Mouse (Mus musculus) midbrain, embryonic 12.5 days (tissue): ENCODE measurements around the gene Rasgrp1. TPM values are rescaled to one million over a fixed set of nuclear protein-coding genes. Genes with fewer than 3 reads are reported as not detected.

ENCODE experiments used
- ATAC-seq: fragments of 200-750 bp; cut with Nextera tagmentation; 2 replicates; pipeline ENCODE4 v1.8.0; 2017; ENCODE audit warnings: low read depth, moderate TSS enrichment, moderate library complexity; ENCODE audit not compliant: low FRiP score
- H3K27ac ChIP-seq: fragments of 300-500 bp; sonication (generic); replicated peaks from 2 replicates; pipeline ENCODE4 v1.5.1; 2016; ENCODE audit warnings: mild to moderate bottlenecking
- H3K27me3 ChIP-seq: fragments of 300-500 bp; sonication (generic); 2 replicates; pipeline ENCODE4 v1.6.1; 2016; ENCODE audit warnings: mild to moderate bottlenecking
- H3K36me3 ChIP-seq: fragments of 300-500 bp; sonication (generic); 2 replicates; pipeline ENCODE4 v1.6.1; 2016
- H3K4me1 ChIP-seq: fragments of 300-500 bp; sonication (generic); 2 replicates; pipeline ENCODE4 v1.6.1; 2016
- H3K4me2 ChIP-seq: fragments of 300-500 bp; sonication (generic); replicated peaks from 2 replicates; pipeline ENCODE4 v1.6.1; 2016; ENCODE audit warnings: mild to moderate bottlenecking, moderate library complexity
- H3K4me3 ChIP-seq: fragments of 300-500 bp; sonication (generic); 2 replicates; pipeline ENCODE4 v1.5.1; 2016; ENCODE audit warnings: mild to moderate bottlenecking
- H3K9ac ChIP-seq: fragments of 300-500 bp; sonication (generic); replicated peaks from 2 replicates; pipeline ENCODE4 v1.6.1; 2016; ENCODE audit warnings: mild to moderate bottlenecking, moderate library complexity
- H3K9me3 ChIP-seq: fragments of 300-500 bp; sonication (generic); 2 replicates; pipeline ENCODE4 v1.6.1; 2016; ENCODE audit warnings: mild to moderate bottlenecking
- WGBS: fragments of 180-500 bp; shearing (Covaris S2); methylation state at CpG from one replicate; pipeline ENCODE4 v1.1.7; 2016; 5-methylcytosine and 5-hydroxymethylcytosine counted together
- polyA plus RNA-seq: library from polyadenylated mRNA; unstranded; fragments of >200 nt; fragmentation: Nextera tagmentation; extraction: Ambion mirVana; gene quantifications from 2 replicates; pipeline ENCODE4 v1.2.1, GENCODE M21; 2016

The Rasgrp1 gene
- polyA plus RNA-seq, 1 experiment from 2014 or later, result 1.5 TPM

DNA sequence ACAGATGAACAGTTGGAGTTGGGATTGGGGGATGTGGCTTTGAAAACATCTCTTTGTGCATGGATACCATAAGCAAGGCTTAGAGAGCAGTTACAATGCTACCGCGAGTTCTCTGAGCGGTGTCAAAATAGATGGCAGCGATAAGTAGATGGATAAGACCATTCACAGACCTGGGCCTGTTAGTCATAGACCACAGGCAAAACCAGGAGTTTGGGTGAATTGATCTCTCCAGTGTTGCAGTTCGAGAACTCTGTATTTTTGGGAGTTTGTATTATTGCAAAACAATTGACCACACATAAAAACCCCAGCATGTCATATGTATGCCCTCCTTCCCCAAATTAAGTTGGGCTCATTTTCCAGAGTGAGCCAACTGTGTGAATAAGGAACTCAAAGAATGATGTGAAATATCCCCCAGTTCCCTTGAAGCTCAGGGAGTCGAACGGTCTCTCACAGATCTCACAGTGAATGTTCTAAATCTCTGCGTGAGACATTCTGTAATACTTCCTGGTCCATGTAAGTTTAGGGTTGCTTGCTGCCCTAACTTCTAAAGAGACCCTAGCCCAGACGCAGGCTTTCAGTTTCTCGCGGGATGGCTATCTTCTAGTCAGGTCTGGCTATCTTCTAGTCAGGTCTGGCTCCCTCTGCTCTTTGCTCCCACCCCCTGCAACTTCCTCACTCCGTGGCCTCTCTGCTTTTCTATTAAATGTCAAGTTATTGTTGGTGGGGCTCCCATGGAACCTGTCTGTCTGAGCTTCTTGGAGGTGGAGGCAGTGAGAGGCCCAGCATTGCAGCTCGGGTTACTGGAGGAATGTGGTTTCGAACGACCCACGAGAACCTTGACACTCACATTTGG is 43.0 kb downstream of the Rasgrp1 start:
- H3K9me3 ChIP-seq, result no peaks in the 10 kb centered on the region
- no peak for ATAC-seq
- WGBS, result 86% methylated on average over 16 of the region's 16 CpGs
- no peaks in the 10 kb centered on the region for H3K4me1 ChIP-seq
- no peak overlapping the region for H3K9ac ChIP-seq
- no peak overlapping the region for H3K27ac ChIP-seq
- no peak overlapping the region for H3K4me3 ChIP-seq
- no peaks in the 10 kb centered on the region for H3K36me3 ChIP-seq
- no peak overlapping the region for H3K4me2 ChIP-seq
- H3K27me3 ChIP-seq, result no peaks in the 10 kb centered on the region

DNA sequence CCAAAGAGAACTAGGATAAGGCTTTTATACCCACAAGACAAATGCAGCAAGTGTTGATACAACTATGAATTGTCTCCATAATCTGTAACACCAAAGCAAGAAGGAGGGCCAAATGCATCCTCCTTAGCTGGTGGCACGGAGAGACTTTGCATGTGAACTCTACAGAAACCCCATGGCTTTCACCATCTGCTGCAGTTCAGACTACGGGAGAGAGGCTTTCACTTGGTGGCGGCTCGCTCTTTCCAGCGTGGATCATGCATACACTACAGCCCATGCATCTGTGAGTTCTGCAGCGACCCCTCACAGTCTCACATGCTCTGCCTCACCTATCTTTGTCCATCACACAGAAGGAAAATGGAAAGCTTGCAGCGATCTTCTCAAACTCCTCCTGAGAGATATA is 54.5 kb downstream of the Rasgrp1 start:
- 86% methylated on average over 7 of the region's 7 CpGs for WGBS
- no peaks in the 10 kb centered on the region for H3K27me3 ChIP-seq

DNA sequence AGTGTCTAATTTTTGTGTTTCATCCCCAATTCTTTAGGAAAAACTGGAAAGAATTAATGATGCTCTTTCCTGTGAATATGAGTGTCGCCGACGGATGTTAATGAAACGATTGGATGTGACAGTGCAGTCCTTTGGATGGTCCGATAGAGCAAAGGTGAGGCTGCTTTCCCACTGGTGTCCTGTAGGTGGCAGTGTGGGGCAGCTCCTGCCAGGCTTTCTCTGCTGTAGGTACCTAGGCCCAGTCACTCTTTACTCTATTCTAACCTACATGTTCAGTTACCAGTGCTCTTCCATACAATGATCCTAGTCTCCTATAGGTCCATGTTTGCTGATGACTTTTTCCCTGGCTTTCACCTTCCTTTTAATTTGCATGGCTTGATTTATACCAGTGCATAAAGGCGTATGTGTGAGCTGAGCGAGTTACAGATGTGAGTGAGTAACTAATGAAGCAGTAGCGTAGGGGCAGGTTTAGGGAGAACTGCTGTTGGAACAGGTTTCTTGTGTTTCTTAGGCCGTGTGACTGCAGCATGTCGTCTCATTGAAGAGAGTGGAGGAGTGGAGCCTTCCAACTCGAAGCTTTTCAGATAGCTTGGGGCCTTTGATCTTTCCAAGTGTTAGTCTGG is 78.9 kb downstream of the Rasgrp1 start:
- H3K27ac ChIP-seq, result no peak overlapping the region
- H3K9ac ChIP-seq, result no peak overlapping the region
- ATAC-seq, result peak; percentile 72; the same call in 1 of the 2 replicates
- peaks cover 49% of the 10 kb centered on the region for H3K36me3 ChIP-seq
- H3K4me2 ChIP-seq, result no peak overlapping the region
- H3K4me3 ChIP-seq, result no peak overlapping the region
- H3K4me1 ChIP-seq, result no peaks in the 10 kb centered on the region
- H3K27me3 ChIP-seq, result no peaks in the 10 kb centered on the region
- no peaks in the 10 kb centered on the region for H3K9me3 ChIP-seq
- 78% methylated on average over 11 of the region's 11 CpGs for WGBS

More for the DNA sequence above, 54.5 kb downstream of the Rasgrp1 start:
- ATAC-seq, result no peak
- Histone ChIP-seq H3K4me1 (no peaks in the 10 kb centered on the region), H3K36me3 (no peaks in the 10 kb centered on the region), H3K4me3 (no peak overlapping the region), H3K4me2 (no peak overlapping the region), H3K9me3 (no peaks in the 10 kb centered on the region), H3K27ac (no peak overlapping the region), H3K9ac (no peak overlapping the region)

DNA sequence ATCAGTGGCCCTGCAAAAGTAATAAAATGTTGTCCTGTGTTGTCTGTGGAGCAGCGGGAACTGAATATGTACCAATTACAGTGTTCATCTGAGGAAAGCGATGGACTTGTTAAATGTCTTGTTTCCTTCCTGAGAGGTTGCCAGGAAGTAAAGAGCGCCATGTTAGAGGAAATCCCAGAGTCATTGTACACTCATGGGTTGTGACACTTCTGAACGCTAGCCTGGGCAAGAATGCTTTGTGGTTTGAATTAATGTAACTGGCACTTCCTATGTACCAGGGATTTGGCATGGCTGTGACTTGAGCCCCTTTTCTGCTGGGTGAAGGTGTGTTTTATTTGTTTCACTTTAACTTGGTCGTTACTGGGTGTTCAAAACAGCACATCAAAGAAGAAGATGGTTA is 80.6 kb downstream of the Rasgrp1 start:
- no peak overlapping the region for H3K4me2 ChIP-seq
- 94% methylated on average over 5 of the region's 5 CpGs for WGBS
- no peak overlapping the region for H3K9ac ChIP-seq
- H3K36me3 ChIP-seq, result peaks cover 37% of the 10 kb centered on the region
- no peak overlapping the region for H3K27ac ChIP-seq
- no peaks in the 10 kb centered on the region for H3K4me1 ChIP-seq
- no peak for ATAC-seq
- no peaks in the 10 kb centered on the region for H3K9me3 ChIP-seq
- no peak overlapping the region for H3K4me3 ChIP-seq
- no peaks in the 10 kb centered on the region for H3K27me3 ChIP-seq

DNA sequence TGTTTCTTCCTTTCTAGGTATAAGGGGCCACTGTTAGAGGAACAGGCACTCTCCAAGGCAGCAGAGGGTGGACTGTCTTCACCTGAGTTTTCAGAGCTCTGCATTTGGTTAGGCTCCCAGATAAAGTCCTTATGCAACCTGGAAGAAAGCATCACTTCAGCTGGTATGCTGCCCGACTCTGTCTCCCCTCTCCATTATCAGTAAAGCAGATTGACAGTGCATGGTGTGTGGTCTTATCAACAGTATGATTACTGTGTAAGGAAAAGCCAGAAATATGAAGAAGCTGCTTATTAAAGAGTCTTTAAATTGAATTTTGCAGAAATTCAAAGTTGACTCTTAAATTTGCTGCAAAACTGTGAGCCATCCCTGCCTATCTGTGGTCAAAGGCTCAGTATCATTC is 85.2 kb downstream of the Rasgrp1 start:
- 84% methylated on average over 1 of the region's 1 CpGs for WGBS
- no peaks in the 10 kb centered on the region for H3K9me3 ChIP-seq
- H3K4me3 ChIP-seq, result no peak overlapping the region
- H3K36me3 ChIP-seq, result peaks cover 16% of the 10 kb centered on the region; the same call in 1 of the 2 replicates
- H3K9ac ChIP-seq, result no peak overlapping the region
- H3K4me1 ChIP-seq, result no peaks in the 10 kb centered on the region
- ATAC-seq, result no peak
- no peaks in the 10 kb centered on the region for H3K27me3 ChIP-seq
- no peak overlapping the region for H3K4me2 ChIP-seq
- H3K27ac ChIP-seq, result no peak overlapping the region

DNA sequence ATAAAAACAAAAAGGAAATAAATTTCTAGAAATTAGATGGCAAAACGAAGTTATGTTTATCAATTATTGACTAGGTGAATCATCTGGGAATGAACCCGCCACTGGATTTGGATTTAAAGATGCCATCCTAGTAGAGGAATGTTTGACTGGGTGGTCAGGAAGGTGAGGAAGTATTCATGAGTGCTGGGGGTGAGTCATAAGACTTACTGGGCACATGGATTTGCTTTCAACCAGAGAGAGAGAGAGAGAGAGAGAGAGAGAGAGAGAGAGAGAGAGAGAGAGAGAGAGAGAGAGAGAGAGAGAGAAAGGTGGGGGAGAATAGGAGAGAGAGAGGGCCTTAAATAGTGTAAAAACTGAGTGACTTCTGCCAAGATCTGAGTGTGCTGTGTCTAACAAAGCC is 87.4 kb downstream of the Rasgrp1 start:
- peaks cover 14% of the 10 kb centered on the region for H3K4me1 ChIP-seq
- no peak overlapping the region for H3K27ac ChIP-seq
- no peaks in the 10 kb centered on the region for H3K9me3 ChIP-seq
- no peaks in the 10 kb centered on the region for H3K27me3 ChIP-seq
- ATAC-seq, result no peak
- no peak overlapping the region for H3K4me3 ChIP-seq
- no peak overlapping the region for H3K4me2 ChIP-seq
- no peak overlapping the region for H3K9ac ChIP-seq
- 91% methylated on average over 2 of the region's 2 CpGs for WGBS
- H3K36me3 ChIP-seq, result peaks cover 9% of the 10 kb centered on the region; the same call in 1 of the 2 replicates

DNA sequence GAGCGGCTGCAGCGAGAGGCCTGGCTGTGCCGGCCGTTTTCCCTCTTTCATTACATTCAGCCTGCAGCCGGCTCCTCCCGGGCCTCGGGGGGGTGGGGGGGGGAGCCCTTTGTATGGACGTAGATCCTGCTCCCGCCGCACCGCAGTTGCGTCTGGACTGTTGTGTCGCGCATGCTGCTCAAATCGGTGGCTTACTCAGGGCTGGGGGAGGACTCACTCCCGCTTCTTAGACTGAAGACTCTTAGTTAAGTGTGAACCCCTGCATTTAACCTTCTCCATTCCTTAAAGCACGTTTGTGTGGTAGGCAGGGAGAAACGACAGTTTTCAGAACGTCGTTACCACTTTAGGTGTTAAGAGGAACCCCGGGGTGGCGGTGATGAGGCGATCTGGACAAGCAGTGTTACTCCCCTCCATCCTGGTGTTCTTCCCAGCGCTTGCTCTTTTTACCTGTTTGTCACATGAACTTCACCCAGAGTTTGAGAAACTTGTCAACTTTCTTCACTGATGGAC is 92.7 kb downstream of the Rasgrp1 start:
- WGBS, result under 1% methylated on average over 24 of the region's 24 CpGs
- Histone ChIP-seq H3K27me3 (no peaks in the 10 kb centered on the region), H3K4me1 (peaks cover 15% of the 10 kb centered on the region), H3K36me3 (no peaks in the 10 kb centered on the region), H3K9me3 (no peaks in the 10 kb centered on the region), H3K9ac (peak overlapping the region; percentile 91), H3K4me3 (peak overlapping the region; percentile 92), H3K4me2 (peak overlapping the region; percentile 59), H3K27ac (peak overlapping the region; percentile 92)
- ATAC-seq, result peak; percentile 81

DNA sequence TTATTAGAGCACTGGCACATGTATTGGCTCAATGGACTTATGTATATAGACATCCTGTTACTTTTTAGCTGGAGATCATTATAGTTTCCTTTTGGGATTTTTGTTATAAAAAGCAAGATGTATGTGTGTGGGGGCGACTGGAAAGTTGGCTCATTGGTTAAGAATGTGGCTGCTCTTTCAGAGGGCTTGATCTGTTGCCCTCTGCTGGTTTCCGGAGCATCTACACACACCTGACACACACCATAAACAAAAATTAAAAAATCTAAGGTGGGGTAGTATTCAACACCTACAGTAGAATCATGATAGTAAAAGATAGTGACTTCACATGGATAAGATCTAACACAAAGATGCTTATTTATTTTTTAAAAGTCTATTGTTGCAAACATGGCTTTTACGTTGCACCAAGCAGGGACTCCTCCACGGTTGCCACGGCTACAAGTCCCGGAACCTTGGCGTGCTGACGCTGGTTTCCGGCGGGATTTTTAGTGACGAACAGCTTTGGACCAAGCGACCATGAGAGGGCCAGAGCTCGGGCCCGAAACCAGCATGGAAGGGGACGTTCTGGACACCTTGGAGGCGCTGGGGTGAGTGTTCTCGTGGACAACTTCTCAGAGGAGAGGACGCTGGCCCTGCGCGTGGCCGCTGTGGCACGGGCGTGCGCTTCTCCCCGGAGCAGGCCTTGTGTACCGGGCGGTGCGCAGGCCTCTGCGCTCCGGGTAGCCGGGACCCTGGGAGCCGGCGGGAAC is 93.4 kb downstream of the Rasgrp1 start, which contains the start of gene Fam98b:
TSS of gene Fam98b (plus strand) at position 485 of the 746 bp plus-strand sequence.
- no peaks in the 10 kb centered on the region for H3K27me3 ChIP-seq
- peak within 1 kb of the TSS; percentile 59 for H3K4me2 ChIP-seq
- under 1% methylated on average over 33 of the region's 33 CpGs for WGBS
- peak within 1 kb of the TSS; percentile 91 for H3K9ac ChIP-seq
- no peaks in the 10 kb centered on the region for H3K36me3 ChIP-seq
- peak; percentile 96 for ATAC-seq
- H3K4me1 ChIP-seq, result peaks cover 15% of the 10 kb centered on the region
- H3K9me3 ChIP-seq, result no peaks in the 10 kb centered on the region
- peak within 1 kb of the TSS; percentile 92 for H3K4me3 ChIP-seq
- H3K27ac ChIP-seq, result peak within 1 kb of the TSS; percentile 92

DNA sequence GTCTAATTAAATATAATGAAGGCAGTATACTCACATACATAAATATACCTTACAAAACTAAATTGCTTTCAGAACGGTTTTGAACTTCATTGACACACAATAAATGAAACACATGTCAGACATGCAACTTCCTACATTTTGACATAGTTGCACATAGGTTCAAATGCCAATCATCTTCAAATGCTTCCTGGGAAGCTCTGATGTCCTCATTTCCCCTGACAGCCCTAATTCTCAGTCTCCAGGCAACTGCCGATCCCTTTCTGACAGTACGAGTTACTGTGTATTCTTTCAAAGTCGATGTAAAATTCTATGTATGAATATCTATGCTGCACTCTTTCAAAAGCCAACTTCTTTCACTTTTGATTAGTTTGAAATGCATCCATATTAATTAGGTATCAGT is 100.8 kb downstream of the Rasgrp1 start:
- WGBS, result 72% methylated on average over 4 of the region's 4 CpGs
- Histone ChIP-seq H3K27me3 (no peaks in the 10 kb centered on the region), H3K4me1 (no peaks in the 10 kb centered on the region), H3K27ac (no peak overlapping the region), H3K36me3 (no peaks in the 10 kb centered on the region), H3K9ac (no peak overlapping the region), H3K4me2 (no peak overlapping the region), H3K4me3 (no peak overlapping the region), H3K9me3 (no peaks in the 10 kb centered on the region)
- no peak for ATAC-seq

DNA sequence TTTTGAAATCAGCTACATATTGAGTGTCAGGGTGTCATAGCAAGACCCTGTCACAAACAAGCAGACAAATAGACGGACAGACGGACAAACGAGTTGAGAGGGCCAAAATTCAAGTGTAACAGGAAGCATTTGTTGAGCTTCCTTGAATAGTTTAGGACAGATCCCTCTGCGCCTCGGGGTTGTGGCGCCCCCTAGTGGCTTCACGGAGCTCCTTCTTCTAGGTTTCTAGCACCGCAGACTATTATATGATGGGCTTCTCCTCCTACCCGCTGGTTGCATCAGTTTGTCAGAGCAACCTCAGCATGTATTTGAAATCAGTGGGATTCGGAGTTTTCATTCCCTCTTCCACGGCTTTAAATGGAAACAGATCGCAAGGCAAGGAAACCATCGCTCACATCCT is 111.5 kb downstream of the Rasgrp1 start:
- Histone ChIP-seq H3K27ac (no peak overlapping the region), H3K9me3 (no peaks in the 10 kb centered on the region), H3K9ac (no peak overlapping the region), H3K36me3 (no peaks in the 10 kb centered on the region), H3K4me3 (no peak overlapping the region), H3K4me2 (no peak overlapping the region), H3K4me1 (peaks cover 8% of the 10 kb centered on the region; the same call in 1 of the 2 replicates), H3K27me3 (peaks cover 7% of the 10 kb centered on the region; the same call in 1 of the 2 replicates)
- ATAC-seq, result peak; percentile 65; the same call in 1 of the 2 replicates
- 5% methylated on average over 13 of the region's 13 CpGs for WGBS

DNA sequence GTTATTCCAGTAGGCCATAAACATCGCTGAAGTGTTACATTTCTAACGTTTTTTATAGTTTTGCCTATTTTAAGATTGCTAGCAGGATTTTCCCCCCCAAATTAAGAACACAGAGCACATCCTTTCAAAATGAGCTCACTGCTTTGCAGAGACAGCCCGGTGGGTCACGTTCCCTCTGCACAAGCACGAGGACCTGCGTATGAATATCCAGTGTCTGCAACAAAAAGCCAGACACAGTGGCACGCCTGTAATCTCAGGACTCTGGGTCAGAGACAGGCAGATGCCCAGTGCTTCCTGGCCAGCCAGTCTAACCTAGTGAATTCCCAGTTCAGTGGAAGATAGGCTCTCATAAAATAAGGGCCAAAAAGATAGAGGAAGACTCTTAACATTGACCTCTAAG is 112.5 kb downstream of the Rasgrp1 start:
- no peak for ATAC-seq
- Histone ChIP-seq H3K4me3 (no peak overlapping the region), H3K36me3 (no peaks in the 10 kb centered on the region), H3K27ac (no peak overlapping the region), H3K4me2 (no peak overlapping the region), H3K9ac (no peak overlapping the region), H3K4me1 (peaks cover 8% of the 10 kb centered on the region; the same call in 1 of the 2 replicates), H3K9me3 (no peaks in the 10 kb centered on the region), H3K27me3 (peaks cover 7% of the 10 kb centered on the region; the same call in 1 of the 2 replicates)
- WGBS, result 71% methylated on average over 7 of the region's 7 CpGs
